Mouse (Mus musculus): Measurements from ENCODE around the gene Mex3d.
"Not testable (repeated sequence)": the region's sequence is repeated elsewhere in the genome, so short reads cannot be mapped to it uniquely, and the experiment has no call there.

Gene Mex3d

DNA sequence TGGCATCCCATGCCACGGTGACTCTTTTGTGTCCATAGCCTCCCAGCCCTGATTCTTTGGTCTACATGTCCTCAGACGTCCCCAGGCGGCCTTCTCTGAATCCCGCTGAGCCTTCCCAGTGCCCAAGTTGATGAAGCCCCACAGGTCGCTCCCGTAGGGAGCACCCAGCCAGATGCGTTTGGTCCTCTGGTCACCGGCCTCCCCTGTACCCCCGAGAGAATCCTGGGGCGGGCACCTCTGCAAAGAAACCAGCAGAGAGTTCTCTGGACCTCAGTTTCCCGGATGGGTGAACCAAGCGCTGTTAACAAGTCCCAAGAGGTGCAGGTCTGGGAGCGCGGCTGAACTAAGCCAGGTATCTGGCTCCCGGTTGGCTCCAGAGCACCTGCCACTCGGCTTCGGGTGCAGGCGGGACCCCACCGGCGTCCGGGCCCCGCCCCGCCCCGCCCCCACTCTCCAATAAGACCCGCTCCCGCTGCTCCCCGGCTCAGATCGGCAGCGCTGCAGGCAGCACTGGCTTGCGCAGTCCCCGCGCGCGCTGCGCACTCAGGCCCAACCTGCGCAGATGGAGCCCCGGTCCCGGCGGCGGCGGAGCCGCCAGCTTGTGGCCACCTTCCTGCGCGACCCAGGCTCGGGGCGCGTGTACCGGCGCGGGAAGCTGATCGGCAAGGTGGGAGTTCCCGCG, 31.3 kb downstream of the Mex3d start, which contains the start of gene Plk5:
Gene Plk5, plus strand, starts transcription at position 459 of the 682 bp plus-strand sequence.
- no peak for DNase-seq (ENCODE audit: low read depth, low spot score)

GRCm38 (mm10) chr10:80355431-80355830, 32.0 kb downstream of the Mex3d start:
- DNase-seq (ENCODE audit: low read depth, low spot score) = no peak

DNA sequence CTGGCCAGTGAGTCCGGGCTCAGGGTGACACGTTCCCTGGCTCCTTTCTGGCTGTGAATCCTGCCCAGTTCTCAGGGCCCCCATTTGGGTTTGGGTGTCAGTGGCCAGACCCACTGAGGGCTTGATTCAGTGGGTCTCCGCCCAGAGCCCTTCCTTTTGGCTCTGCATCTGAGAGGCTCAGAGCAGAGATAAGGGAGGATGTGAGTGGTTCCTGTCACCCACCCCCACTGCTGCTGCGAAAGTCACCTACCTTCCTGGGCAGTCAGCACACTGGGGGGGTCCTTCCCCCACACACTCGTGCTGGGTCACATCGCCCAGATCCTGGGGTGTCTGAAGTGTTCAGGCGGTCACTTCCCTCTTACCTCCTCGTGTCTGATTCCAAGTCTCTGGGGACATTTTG, 34.7 kb downstream of the Mex3d start:
- DNase-seq (ENCODE audit: low read depth, low spot score) = no peak

DNA sequence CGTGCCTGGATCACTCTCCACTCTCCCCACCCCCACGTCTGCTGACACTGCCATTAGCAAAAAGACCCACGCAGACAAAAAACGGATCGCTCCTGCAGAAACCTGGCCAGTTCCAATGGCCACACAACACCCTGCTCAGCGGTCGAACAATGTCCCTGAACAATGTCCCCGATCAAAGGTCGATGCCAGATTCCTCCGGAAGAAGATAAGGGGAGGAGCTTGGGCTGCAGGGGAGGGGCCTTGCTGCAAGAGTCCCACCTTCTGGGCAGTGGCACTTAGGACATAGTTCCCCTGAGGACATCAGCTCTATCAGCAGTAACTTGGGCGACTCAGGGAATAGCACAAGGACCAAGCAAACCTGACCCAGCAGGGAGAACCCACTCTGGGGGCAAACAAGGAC, 35.6 kb downstream of the Mex3d start:
- no peak for DNase-seq (ENCODE audit: low read depth, low spot score)

- DNase-seq (ENCODE audit: low read depth, low spot score) = peak; percentile 91
These were observed 37.2 kb downstream of the Mex3d start for GRCm38 (mm10) chr10:80350292-80350691.

GRCm38 (mm10) chr10:80348981-80349380, 38.5 kb downstream of the Mex3d start:
- no peak for DNase-seq (ENCODE audit: low read depth, low spot score)

- peak; percentile 62 for DNase-seq (ENCODE audit: low read depth, low spot score)
These were observed 39.1 kb downstream of the Mex3d start, which contains the start of gene Adamtsl5 for GRCm38 (mm10) chr10:80348244-80348781. TSS of gene Adamtsl5 (minus strand) at chr10:80348412.

DNA sequence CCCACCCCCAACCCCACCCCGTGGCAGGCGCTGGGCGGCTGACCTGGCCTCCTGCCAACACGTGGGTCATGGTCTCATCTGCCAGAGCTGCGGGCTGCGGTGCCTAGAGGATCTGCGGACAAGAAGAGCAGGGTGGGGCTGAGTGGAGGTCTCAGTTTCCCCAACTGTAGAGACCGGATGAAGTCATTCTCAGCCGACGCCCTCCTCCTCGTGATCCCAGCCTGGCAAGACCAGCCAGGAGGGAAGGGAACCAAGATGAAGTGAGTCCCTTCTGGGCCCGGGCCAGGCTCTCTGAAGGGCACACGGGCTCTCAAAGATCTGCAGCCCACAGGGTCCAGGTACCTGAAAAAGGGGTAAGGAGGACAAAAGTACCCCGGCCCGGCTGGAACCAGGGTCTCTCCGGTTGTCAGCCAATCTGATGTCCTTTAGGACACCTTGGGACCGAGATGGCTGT, 39.9 kb downstream of the Mex3d start:
- DNase-seq (ENCODE audit: low read depth, low spot score) = no peak

DNA sequence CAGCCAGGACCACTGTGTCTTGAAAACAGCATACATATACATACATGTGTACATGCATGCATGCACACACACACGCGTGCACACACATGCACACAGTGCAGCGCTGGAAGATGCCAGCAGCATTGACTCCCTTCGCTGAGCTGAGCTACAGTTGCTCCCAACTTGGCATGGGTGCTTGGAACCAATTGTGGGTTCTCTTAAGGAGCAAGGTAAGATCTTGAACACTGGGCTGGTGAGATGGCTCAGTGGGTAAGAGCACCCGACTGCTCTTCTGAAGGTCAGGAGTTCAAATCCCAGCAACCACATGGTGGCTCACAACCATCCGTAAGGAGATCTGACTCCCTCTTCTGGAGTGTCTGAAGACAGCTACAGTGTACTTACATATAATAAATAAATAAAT, 41.5 kb downstream of the Mex3d start:
- not testable (repeated sequence) for DNase-seq (ENCODE audit: low read depth, low spot score)

DNA sequence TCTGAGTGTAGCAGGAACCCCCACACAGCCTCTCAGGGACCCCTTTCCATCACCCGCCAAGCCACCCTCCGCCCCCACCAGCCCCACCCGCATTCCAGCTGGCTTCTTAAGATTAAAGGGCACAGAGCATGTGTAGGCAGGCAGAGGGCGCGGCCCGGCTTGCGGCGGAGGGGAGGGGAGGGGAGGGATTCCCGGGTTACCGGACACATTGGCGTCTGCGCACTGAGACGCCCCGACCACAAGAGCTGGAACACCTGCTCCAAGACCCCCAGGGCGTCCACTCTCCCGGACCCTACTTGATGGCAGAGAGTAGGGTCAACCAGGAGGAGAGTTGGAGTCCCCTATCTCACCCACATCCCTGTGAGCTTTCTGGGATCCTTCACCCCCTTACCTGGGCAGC, 42.3 kb downstream of the Mex3d start:
- DNase-seq (ENCODE audit: low read depth, low spot score) = no peak

GRCm38 (mm10) chr10:80344131-80344661, 43.3 kb downstream of the Mex3d start:
- no peak for DNase-seq (ENCODE audit: low read depth, low spot score)

GRCm38 (mm10) chr10:80343425-80343895, 44.0 kb downstream of the Mex3d start:
- DNase-seq (ENCODE audit: low read depth, low spot score) = no peak

GRCm38 (mm10) chr10:80342749-80343424, 44.6 kb downstream of the Mex3d start:
- peak; percentile 76 for DNase-seq (ENCODE audit: low read depth, low spot score)

DNA sequence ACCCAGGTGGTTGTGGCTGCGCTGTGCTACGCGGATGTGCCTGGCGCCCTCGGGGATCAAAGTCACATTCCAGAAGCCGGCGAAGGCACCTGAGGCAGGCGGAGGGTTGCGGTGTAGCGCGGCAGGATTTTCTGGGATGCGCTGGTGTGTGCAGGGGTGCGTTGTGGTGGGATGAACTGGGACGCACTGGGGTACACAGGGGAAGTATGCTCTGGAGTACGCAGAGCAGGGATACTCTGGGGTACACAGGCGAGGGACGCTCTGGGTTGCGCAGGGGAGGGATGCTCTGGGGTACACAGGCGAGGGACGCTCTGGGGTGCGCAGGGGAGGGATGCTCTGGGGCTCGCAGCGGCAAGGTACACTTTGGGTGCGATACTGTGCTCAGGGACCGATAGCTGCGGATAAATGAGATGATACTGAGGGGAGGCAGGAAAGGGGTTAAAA, 45.1 kb downstream of the Mex3d start:
- no peak for DNase-seq (ENCODE audit: low read depth, low spot score)

DNA sequence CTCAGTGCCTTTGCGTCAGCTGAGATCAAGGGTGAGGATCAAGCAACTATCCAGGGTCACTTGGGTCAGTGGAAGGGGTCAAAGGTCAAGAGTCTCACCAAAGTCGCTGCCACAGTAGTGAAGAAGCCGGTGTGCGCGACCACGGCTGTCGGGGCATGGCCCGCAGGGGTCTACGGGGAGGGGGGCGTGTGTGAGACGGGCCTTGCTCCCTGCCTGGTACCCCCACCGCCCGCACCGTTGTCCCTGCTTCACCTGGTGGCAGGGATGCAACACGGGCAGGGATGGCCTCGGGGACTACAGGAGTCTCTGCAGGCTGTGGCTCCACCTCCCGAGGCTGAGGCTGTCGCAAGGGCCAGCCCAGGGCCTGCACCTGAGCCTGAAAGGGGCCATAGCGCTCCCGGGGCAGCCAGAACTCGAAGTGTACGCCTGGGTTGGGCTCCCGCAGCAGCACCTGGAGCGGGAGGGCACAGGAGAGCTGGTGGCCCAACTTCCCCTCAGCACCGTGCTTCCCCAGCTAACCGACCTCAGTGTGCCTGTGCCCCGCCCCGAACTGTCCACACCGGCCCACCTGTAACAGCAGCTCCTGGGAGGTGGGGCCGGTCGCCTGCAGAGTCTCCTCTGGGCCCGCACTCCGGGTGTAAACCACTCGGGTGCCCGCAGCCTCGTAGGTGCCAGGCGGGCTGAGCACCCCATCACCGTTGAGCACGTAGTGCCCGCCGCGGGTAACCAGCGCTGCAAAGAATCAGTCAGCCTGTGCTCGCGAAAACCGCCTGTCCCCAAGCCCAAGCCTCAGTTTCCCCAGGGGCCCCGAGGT, 45.8 kb downstream of the Mex3d start:
- no peak for DNase-seq (ENCODE audit: low read depth, low spot score)

GRCm38 (mm10) chr10:80341026-80341425, 46.4 kb downstream of the Mex3d start:
- DNase-seq (ENCODE audit: low read depth, low spot score) = no peak

GRCm38 (mm10) chr10:80339941-80340750, 47.3 kb downstream of the Mex3d start:
- DNase-seq (ENCODE audit: low read depth, low spot score) = peak; percentile 89

DNA sequence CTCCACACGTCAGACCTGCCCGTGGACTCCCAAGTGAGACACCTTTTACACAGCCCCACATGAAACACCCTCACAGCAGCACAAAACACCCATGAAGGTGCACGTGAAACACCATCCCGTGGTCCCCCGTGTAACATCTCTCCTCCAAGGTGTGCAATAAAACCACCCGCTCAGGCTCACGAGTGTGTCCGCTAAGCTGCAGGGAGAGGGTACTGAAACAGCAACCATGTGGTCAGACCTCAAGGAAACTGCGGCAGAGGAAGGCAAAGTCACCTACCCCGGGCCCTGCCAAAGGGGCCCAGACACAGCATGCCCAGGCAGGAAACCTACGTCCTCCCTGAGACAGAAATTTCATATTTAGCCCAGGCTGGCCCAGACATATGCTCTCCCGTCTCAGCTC, 51.2 kb downstream of the Mex3d start:
- DNase-seq (ENCODE audit: low read depth, low spot score) = no peak

- DNase-seq (ENCODE audit: low read depth, low spot score) = no peak
These were observed 54.9 kb downstream of the Mex3d start for GRCm38 (mm10) chr10:80332525-80332989.

All from mesoderm, embryonic 11.5 days (tissue).